Mouse (Mus musculus) hindbrain, embryonic 16.5 days (tissue): Measurements from ENCODE around the gene Gm20905. TPM values are rescaled to one million over a fixed set of nuclear protein-coding genes. Genes with fewer than 3 reads are reported as not detected.
"Not testable (repeated sequence)": the region's sequence is repeated elsewhere in the genome, so short reads cannot be mapped to it uniquely, and the experiment has no call there.

ENCODE experiments used
- ATAC-seq: fragments of 200-750 bp; cut with Nextera tagmentation; 2 replicates; pipeline ENCODE4 v1.8.0; 2017; ENCODE audit warnings: moderate TSS enrichment, moderate library complexity
- H3K27ac ChIP-seq: fragments of 300-500 bp; sonication (generic); 2 replicates; pipeline ENCODE4 v1.5.1; 2014; ENCODE audit warnings: low read depth, mild to moderate bottlenecking, control low read depth, low read length, moderate library complexity
- H3K27me3 ChIP-seq: fragments of 300-500 bp; sonication (generic); replicated peaks from 2 replicates; pipeline ENCODE4 v1.6.1; 2014; ENCODE audit warnings: low read length; ENCODE audit not compliant: control insufficient read depth, insufficient read depth
- H3K36me3 ChIP-seq: fragments of 300-500 bp; sonication (generic); 2 replicates; pipeline ENCODE4 v1.6.1; 2014; ENCODE audit warnings: mild to moderate bottlenecking, low read length, moderate library complexity, mixed read lengths; ENCODE audit not compliant: control insufficient read depth, insufficient read depth
- H3K4me1 ChIP-seq: fragments of 300-500 bp; sonication (generic); 2 replicates; pipeline ENCODE4 v1.6.1; 2014; ENCODE audit warnings: low read depth, low read length; ENCODE audit not compliant: control insufficient read depth, insufficient read depth
- H3K4me2 ChIP-seq: fragments of 300-500 bp; sonication (generic); 2 replicates; pipeline ENCODE4 v1.6.1; 2014; ENCODE audit warnings: mild to moderate bottlenecking, low read length, control low read depth, moderate library complexity
- H3K4me3 ChIP-seq: fragments of 300-500 bp; sonication (generic); 2 replicates; pipeline ENCODE4 v1.5.1; 2014; ENCODE audit warnings: mild to moderate bottlenecking, low read length, control low read depth, moderate library complexity
- H3K9ac ChIP-seq: fragments of 300-500 bp; sonication (generic); 2 replicates; pipeline ENCODE4 v1.6.1; 2014; ENCODE audit warnings: low read depth, mild to moderate bottlenecking, control low read depth, low read length, moderate library complexity
- H3K9me3 ChIP-seq: fragments of 300-500 bp; sonication (generic); 2 replicates; pipeline ENCODE4 v1.6.1; 2014; ENCODE audit warnings: mild to moderate bottlenecking, low read length, moderate library complexity; ENCODE audit not compliant: control insufficient read depth
- WGBS: fragments of 180-500 bp; shearing (Covaris S2); extraction: QIAGEN DNeasy Blood & Tissue Kit; methylation state at CpG from one replicate; pipeline ENCODE4 v1.1.7; 2014; 5-methylcytosine and 5-hydroxymethylcytosine counted together
- polyA plus RNA-seq: library from polyadenylated mRNA; unstranded; fragments of >200 nt; fragmentation: Nextera tagmentation; extraction: Ambion mirVana; gene quantifications from 2 replicates; pipeline ENCODE4 v1.2.1, GENCODE M21; 2015

Gm20905 gene
- not detected in 2 replicates for polyA plus RNA-seq

DNA sequence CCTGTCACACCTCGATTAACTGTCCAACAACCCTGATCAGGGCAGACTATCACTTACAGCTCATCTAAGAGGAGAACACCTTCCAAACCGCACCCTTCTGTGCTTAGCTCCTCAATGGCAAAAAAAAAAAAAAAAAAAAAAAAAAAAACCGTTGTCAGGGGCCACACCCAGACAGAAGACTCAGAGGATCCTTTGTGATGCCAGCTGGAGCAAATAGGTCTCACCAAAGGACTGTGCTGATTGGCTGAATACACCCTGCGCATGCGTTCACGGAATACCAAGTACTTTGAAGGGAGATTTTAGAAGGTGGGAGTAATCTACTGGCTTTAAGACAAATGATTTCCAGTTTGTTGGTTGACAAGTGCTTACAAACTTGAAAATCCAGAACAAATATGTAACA, at the start of gene Gm20905:
TSS of gene Gm20905 (minus strand) at position 101 of the 400 bp plus-strand sequence.
- ATAC-seq, H3K27me3 ChIP-seq, H3K4me3 ChIP-seq, H3K27ac ChIP-seq, H3K4me1 ChIP-seq, H3K9ac ChIP-seq, H3K9me3 ChIP-seq, H3K4me2 ChIP-seq, H3K36me3 ChIP-seq: not testable (repeated sequence)
- WGBS: no CpG with 5 or more reads among the region's 6 CpGs
